Comparison of ENCODE assay signal across 19 mouse cellular contexts in genomic region chr11:49861139-49861538, GRCm38 (mm10). TPM values are rescaled to one million over a fixed set of nuclear protein-coding genes. Genes with fewer than 3 reads are reported as not detected.
DNase-seq lines count a peak whose midpoint lies in the region; ATAC-seq lines count a peak whose summit lies in the region.
"Had no signal": no experiment of that assay in that cellular context is flagged by ENCODE, and none has a peak within 500 bp of the region (broad histone marks: within the 10 kb centered on the region; RNA-seq: fewer than 3 reads in every experiment).

No protein-coding gene starts in this region.

- DNase-seq in CD4-positive, CD25-positive, alpha-beta regulatory T cell, adult 2 months (ENCODE audit: low read depth, low spot score) = peak; percentile 34
- peak; percentile 39 for DNase-seq in naive thymus-derived CD4-positive, alpha-beta T cell, adult 2 months (ENCODE audit: low read depth)
- DNase-seq in adrenal gland, postnatal 36 days = no peak
- DNase-seq in cerebellum, postnatal 25 days = no peak
- DNase-seq in ovary, adult 18-20 months (ENCODE audit: low spot score) = no peak
- DNase-seq in kidney, postnatal 36 days = no peak
- DNase-seq: adrenal gland, adult 8-10 months; adrenal gland, postnatal 14 days; cerebellum, adult 11 months; cerebellum, adult 18-20 months; cerebellum, adult 8-10 months; cerebellum, adult 9-11 months; cerebellum, postnatal 14 days; forebrain, postnatal 0 days had no signal

- peak; percentile 86 for ATAC-seq in CD4-positive, CD25-positive, alpha-beta regulatory T cell, adult 4 months
- peak; percentile 77 for ATAC-seq in inflammation-experienced regulatory T-cells, adult 6 months
- ATAC-seq: forebrain, embryonic 13.5 days; forebrain, embryonic 15.5 days; forebrain, postnatal 0 days had no signal

RNA-seq across cellular contexts. Expression of gene Mapk9, which starts 14.6 kb away (rescaled TPM):
- polyA plus RNA-seq in CD4-positive, CD25-positive, alpha-beta regulatory T cell, adult 4 months (2017; shearing (Covaris generic)) = 10 to 100 TPM; 16.0 to 18.5 TPM
- 10 to 100 TPM; 15.9 to 20.5 (median 17.6) TPM for polyA plus RNA-seq in inflammation-experienced regulatory T-cells, adult 6 months (2017; shearing (Covaris generic))
- 10 to 100 TPM; 56.3 to 67.4 TPM for total RNA-seq in adrenal gland, postnatal 36 days (2021)

RNA-seq across cellular contexts. Expression of gene Rasgef1c, which starts 40.5 kb away (rescaled TPM):
- under 1 TPM; 0.35 to 0.39 TPM for polyA plus RNA-seq in CD4-positive, CD25-positive, alpha-beta regulatory T cell, adult 4 months (2017; shearing (Covaris generic))
- polyA plus RNA-seq in inflammation-experienced regulatory T-cells, adult 6 months (2017; shearing (Covaris generic)) = under 1 TPM; 0.28 to 0.52 (median 0.45) TPM
- under 1 TPM; 0.70 to 0.72 TPM for total RNA-seq in adrenal gland, postnatal 36 days (2021)
- polyA plus RNA-seq: C2C12 had no signal

Comparison
In these comparisons a context has a peak if more than half of its experiments do, and no peak if none do; other contexts are left out.
1. DNase-seq: peak in CD4-positive, CD25-positive, alpha-beta regulatory T cell, adult 2 months (single experiment) and naive thymus-derived CD4-positive, alpha-beta T cell, adult 2 months (single experiment); none in adrenal gland, postnatal 36 days (0 of 2), cerebellum, postnatal 25 days (0 of 2), ovary, adult 18-20 months (single experiment) and kidney, postnatal 36 days (0 of 2).